Mouse (Mus musculus) cerebellum, adult 2 months (tissue): ENCODE data around the gene Olfr1308. TPM values are rescaled to one million over a fixed set of nuclear protein-coding genes. Genes with fewer than 3 reads are reported as not detected.

Source experiments
- DNase-seq, 2 experiments: peaks; one replicate each; pipeline ENCODE4 v3.0.0; 2021
- H3K27ac ChIP-seq: fragments of 200-500 bp; 2 replicates; pipeline ENCODE4 v1.5.1; 2012; ENCODE audit warnings: low read length, control low read depth, inconsistent platforms; ENCODE audit not compliant: insufficient read depth
- H3K27me3 ChIP-seq: fragments of 200-500 bp; 2 replicates; pipeline ENCODE4 v1.6.1; 2012; ENCODE audit warnings: inconsistent platforms, mild to moderate bottlenecking, low read length, moderate library complexity; ENCODE audit not compliant: control insufficient read depth, insufficient read depth
- H3K4me1 ChIP-seq: fragments of 200-500 bp; 2 replicates; pipeline ENCODE4 v1.6.1; 2011; ENCODE audit warnings: low read length; ENCODE audit not compliant: control insufficient read depth, insufficient read depth
- H3K4me3 ChIP-seq: fragments of 200-500 bp; replicated peaks from 2 replicates; pipeline ENCODE3; 2011; ENCODE audit warnings: mild to moderate bottlenecking, low read depth, low read length, control low read depth; ENCODE audit not compliant: insufficient read depth
- CTCF ChIP-seq: fragments of 200-500 bp; IDR thresholded peaks from 2 replicates; pipeline ENCODE4 v1.5.1; 2011; ENCODE audit warnings: low read depth, mild to moderate bottlenecking, control low read depth, low read length, moderate library complexity, borderline replicate concordance; ENCODE audit not compliant: insufficient read depth
- POLR2A ChIP-seq: fragments of 200-500 bp; IDR thresholded peaks from 2 replicates; pipeline ENCODE4 v1.6.1; 2011; ENCODE audit warnings: low read length, control low read depth, borderline replicate concordance; ENCODE audit not compliant: insufficient read depth
- WGBS: fragments of 180-500 bp; shearing (Covaris S2); methylation state at CpG from one replicate; pipeline ENCODE4 v1.1.7; 2018; 5-methylcytosine and 5-hydroxymethylcytosine counted together
- polyA plus RNA-seq: library from polyadenylated mRNA; depleted of rRNA; stranded (reverse); fragments of >200 nt; gene quantifications from 2 replicates; pipeline ENCODE4 v1.2.3, GENCODE M21; 2012; rRNA removed

Gene Olfr1308
- not detected in 2 replicates for polyA plus RNA-seq

GRCm38 (mm10) chr2:111964844-111965243 lies at the start of gene Olfr1308:
Olfr1308 (minus strand) TSS chr2:111964944.
- Histone ChIP-seq H3K4me1 (no peaks in the 10 kb centered on the region), H3K27me3 (no peaks in the 10 kb centered on the region), H3K27ac (no peak within 1 kb of the TSS), H3K4me3 (no peak within 1 kb of the TSS)
- no peak for DNase-seq
- 29% methylated on average over 1 of the region's 1 CpGs for WGBS
- TF ChIP-seq POLR2A (no peak), CTCF (no peak)

GRCm38 (mm10) chr2:112012608-112013007 lies 47.9 kb upstream of the Olfr1308 start, which contains the start of gene Olfr1310:
Olfr1310 (minus strand) TSS chr2:112012708.
- TF ChIP-seq POLR2A (no peak), CTCF (no peak)
- Histone ChIP-seq H3K27ac (no peak within 1 kb of the TSS), H3K27me3 (no peaks in the 10 kb centered on the region), H3K4me1 (no peaks in the 10 kb centered on the region), H3K4me3 (no peak within 1 kb of the TSS)
- no peak for DNase-seq

GRCm38 (mm10) chr2:111990181-111990580 lies 25.4 kb upstream of the Olfr1308 start, which contains the start of gene Olfr1309:
Olfr1309 (minus strand) TSS chr2:111990281.
- Histone ChIP-seq H3K4me1 (no peaks in the 10 kb centered on the region), H3K4me3 (no peak within 1 kb of the TSS), H3K27ac (no peak within 1 kb of the TSS), H3K27me3 (no peaks in the 10 kb centered on the region)
- TF ChIP-seq POLR2A (no peak), CTCF (no peak)
- 57% methylated on average over 1 of the region's 1 CpGs for WGBS
- no peak for DNase-seq

- H3K27ac ChIP-seq, result no peak within 1 kb of the TSS
- no peaks in the 10 kb centered on the region for H3K27me3 ChIP-seq
- no peak within 1 kb of the TSS for H3K4me3 ChIP-seq
- no peak for DNase-seq
- no peaks in the 10 kb centered on the region for H3K4me1 ChIP-seq
- no peak for TF ChIP-seq CTCF
- no peak for TF ChIP-seq POLR2A
- WGBS, result 81% methylated on average over 1 of the region's 1 CpGs
These were observed 15.4 kb downstream of the Olfr1308 start, which contains the start of gene Olfr1307 for GRCm38 (mm10) chr2:111949340-111949739. Olfr1307 (minus strand) TSS chr2:111949440.

GRCm38 (mm10) chr2:111916171-111916570 lies 48.6 kb downstream of the Olfr1308 start, which contains the start of gene Olfr1306:
Olfr1306 (minus strand) TSS chr2:111916271.
- WGBS, result 88% methylated on average over 1 of the region's 1 CpGs
- H3K27me3 ChIP-seq, result no peaks in the 10 kb centered on the region
- no peak within 1 kb of the TSS for H3K27ac ChIP-seq
- TF ChIP-seq POLR2A, result no peak
- no peak for TF ChIP-seq CTCF
- no peaks in the 10 kb centered on the region for H3K4me1 ChIP-seq
- no peak for DNase-seq
- H3K4me3 ChIP-seq, result no peak within 1 kb of the TSS

Other genes with a start within 250 kb of the Olfr1308 start
- gene Olfr1301, start 213.9 kb downstream of the Olfr1308 start, polyA plus RNA-seq, result not detected in 2 replicates
- gene Olfr1302, start 187.5 kb downstream of the Olfr1308 start, polyA plus RNA-seq, result not detected in 2 replicates
- not detected in 2 replicates for gene Olfr1303, start 144.6 kb downstream of the Olfr1308 start, polyA plus RNA-seq
- gene Olfr1305, start 87.8 kb downstream of the Olfr1308 start, polyA plus RNA-seq, result not detected in 2 replicates
- not detected in 2 replicates for gene Olfr1306, start 48.7 kb downstream of the Olfr1308 start, polyA plus RNA-seq
- not detected in 2 replicates for gene Olfr1307, start 15.5 kb downstream of the Olfr1308 start, polyA plus RNA-seq
- not detected in 2 replicates for gene Olfr1309, start 25.3 kb upstream of the Olfr1308 start, polyA plus RNA-seq
- not detected in 2 replicates for gene Olfr1310, start 47.8 kb upstream of the Olfr1308 start, polyA plus RNA-seq
- gene Olfr1311, start 59.5 kb upstream of the Olfr1308 start, polyA plus RNA-seq, result not detected in 2 replicates
- gene Olfr1312, start 85.3 kb upstream of the Olfr1308 start, polyA plus RNA-seq, result not detected in 2 replicates
- not detected in 2 replicates for gene Olfr1313, start 112.9 kb upstream of the Olfr1308 start, polyA plus RNA-seq
- not detected in 2 replicates for gene Olfr1314, start 131.8 kb upstream of the Olfr1308 start, polyA plus RNA-seq
- not detected in 2 replicates for gene Olfr1315-ps1, start 150.5 kb upstream of the Olfr1308 start, polyA plus RNA-seq
- gene Olfr1316, start 170.0 kb upstream of the Olfr1308 start, polyA plus RNA-seq, result not detected in 2 replicates
- not detected in 2 replicates for gene Olfr1317, start 175.4 kb upstream of the Olfr1308 start, polyA plus RNA-seq
- not detected in 2 replicates for gene Olfr1318, start 189.3 kb upstream of the Olfr1308 start, polyA plus RNA-seq